Mouse (Mus musculus) macrophage (primary cell): ENCODE measurements around the gene Abr. TPM values are rescaled to one million over a fixed set of nuclear protein-coding genes. Genes with fewer than 3 reads are reported as not detected.

ENCODE experiments used
- H3K27ac ChIP-seq: fragments of 350-480 bp; formaldehyde crosslinking; 2 replicates; pipeline ENCODE4 v1.9.0; 2021
- H3K36me3 ChIP-seq: fragments of 350-480 bp; formaldehyde crosslinking; 2 replicates; pipeline ENCODE4 v1.9.0; 2021; ENCODE audit errors: inconsistent target
- H3K4me3 ChIP-seq: fragments of 350-480 bp; formaldehyde crosslinking; 2 replicates; pipeline ENCODE4 v1.9.0; 2021; ENCODE audit errors: inconsistent target
- H3K79me2 ChIP-seq: fragments of 350-480 bp; formaldehyde crosslinking; 2 replicates; pipeline ENCODE4 v1.9.0; 2021; ENCODE audit errors: inconsistent target
- WGBS: methylation state at CpG from one replicate; pipeline ENCODE4 v1.1.7; 2026; ENCODE audit warnings: inconsistent platforms; ENCODE audit not compliant: missing documents; 5-methylcytosine and 5-hydroxymethylcytosine counted together
- polyA plus RNA-seq: library from polyadenylated mRNA; stranded (reverse); fragments of 250-400 nt; gene quantifications from 3 replicates; pipeline ENCODE4 v1.2.4, GENCODE M21; 2018; ENCODE audit warnings: inconsistent platforms

Gene Abr
- polyA plus RNA-seq, 1 experiment from 2014 or later = 100 TPM

DNA sequence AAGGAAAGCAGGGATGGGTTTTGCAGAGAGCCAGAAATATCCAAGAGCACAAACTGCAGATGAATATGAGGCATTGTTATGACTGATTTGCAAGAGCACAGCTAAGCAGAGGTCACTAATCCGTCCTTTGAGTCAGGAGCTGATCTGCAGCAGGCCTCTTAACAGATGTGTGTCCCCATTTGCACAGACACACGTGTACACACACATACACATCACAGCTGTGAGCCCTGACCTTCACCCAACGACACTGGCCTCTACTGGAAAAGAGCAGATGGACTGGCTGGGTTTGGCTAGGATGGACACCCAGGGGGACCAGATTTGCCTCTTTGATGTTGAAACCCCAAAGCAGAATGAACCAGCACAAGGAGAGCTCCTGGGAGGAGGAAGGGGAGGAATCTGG is 52.7 kb downstream of the Abr start:
- WGBS = 100% methylated on average over 1 of the region's 3 CpGs
- Histone ChIP-seq H3K27ac (no peak overlapping the region), H3K4me3 (no peak overlapping the region), H3K79me2 (peaks cover 99% of the 10 kb centered on the region), H3K36me3 (no peaks in the 10 kb centered on the region)

DNA sequence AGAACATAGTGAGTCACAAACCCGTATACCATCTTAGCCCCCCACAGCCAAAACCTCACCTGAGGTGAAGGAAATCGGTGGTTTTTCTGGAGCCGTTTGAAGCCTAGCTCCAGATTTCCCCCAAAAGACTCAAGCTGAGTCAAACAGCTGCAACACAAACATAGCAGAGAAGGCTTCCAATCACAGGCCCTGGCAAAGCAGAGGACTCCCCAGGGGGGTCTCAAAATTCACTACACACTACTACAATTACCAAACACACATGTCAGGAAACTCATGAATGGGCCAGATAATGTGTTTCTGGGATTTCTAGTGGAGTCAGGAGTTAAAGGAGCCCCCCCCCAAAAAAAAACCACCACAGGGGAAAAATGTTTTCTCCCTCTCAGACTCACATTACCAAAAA is 56.0 kb downstream of the Abr start:
- no peak overlapping the region for H3K27ac ChIP-seq
- H3K36me3 ChIP-seq = no peaks in the 10 kb centered on the region
- WGBS = 86% methylated on average over 3 of the region's 3 CpGs
- no peak overlapping the region for H3K4me3 ChIP-seq
- H3K79me2 ChIP-seq = peaks cover 100% of the 10 kb centered on the region

GRCm38 (mm10) chr11:76562584-76562983 is 59.5 kb downstream of the Abr start:
- 93% methylated on average over 2 of the region's 3 CpGs for WGBS
- H3K4me3 ChIP-seq = no peak overlapping the region
- peaks cover 100% of the 10 kb centered on the region for H3K79me2 ChIP-seq
- H3K36me3 ChIP-seq = no peaks in the 10 kb centered on the region
- peak overlapping the region; percentile 48 for H3K27ac ChIP-seq

GRCm38 (mm10) chr11:76562165-76562564 is 59.9 kb downstream of the Abr start:
- no peak overlapping the region for H3K4me3 ChIP-seq
- peaks cover 97% of the 10 kb centered on the region for H3K79me2 ChIP-seq
- H3K27ac ChIP-seq = peak overlapping the region; percentile 48
- WGBS = 76% methylated on average over 4 of the region's 4 CpGs
- no peaks in the 10 kb centered on the region for H3K36me3 ChIP-seq

DNA sequence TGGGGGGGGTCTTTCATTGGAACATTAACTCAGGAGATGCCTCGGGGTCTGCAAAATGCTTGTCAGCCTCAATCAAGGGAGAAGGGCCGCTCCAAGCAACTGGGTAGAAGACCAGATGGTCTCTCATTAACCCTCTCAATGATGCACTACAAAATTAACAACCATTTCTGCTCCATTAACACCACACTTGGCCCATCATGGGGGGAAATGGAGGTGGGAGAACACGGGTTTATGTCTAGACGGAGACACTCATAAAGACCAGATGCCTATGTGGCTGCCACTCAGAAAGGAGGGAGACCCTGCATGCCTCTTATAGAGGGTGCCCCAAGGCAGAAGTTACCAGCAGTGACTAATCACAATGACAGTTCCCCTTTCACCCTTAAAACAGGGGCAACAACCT is 64.3 kb downstream of the Abr start:
- peak overlapping the region; percentile 32 for H3K27ac ChIP-seq
- WGBS = 47% methylated on average over 4 of the region's 4 CpGs
- H3K4me3 ChIP-seq = no peak overlapping the region
- H3K79me2 ChIP-seq = peaks cover 53% of the 10 kb centered on the region
- no peaks in the 10 kb centered on the region for H3K36me3 ChIP-seq

DNA sequence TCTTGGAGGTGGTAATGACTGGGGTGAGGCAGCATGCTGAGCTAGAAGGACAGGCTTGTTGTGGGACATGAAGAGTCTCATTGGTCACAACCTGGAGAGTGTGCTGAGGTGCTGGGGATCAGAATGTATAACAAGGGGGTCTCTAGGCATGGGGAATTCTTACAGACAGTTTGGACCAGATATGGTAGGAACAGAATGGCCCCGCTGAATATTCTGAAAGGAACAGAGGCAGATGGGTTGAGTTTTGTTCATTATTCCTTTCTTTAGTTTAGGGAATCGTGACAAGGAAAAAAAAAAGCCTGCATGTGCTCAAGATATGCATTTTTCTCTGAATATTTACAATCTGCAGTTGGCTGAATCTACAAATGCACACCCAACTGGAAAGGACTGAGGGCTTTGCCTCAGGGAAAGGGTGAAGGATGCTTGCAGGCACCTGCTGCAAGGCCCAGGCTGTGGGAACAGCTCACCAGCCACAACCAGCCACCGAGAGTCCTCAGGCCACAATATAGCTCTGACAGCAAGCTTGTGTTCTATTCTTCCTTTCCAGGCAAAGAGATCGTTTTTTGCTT is 73.9 kb downstream of the Abr start:
- H3K27ac ChIP-seq = no peak overlapping the region
- H3K4me3 ChIP-seq = no peak overlapping the region
- 88% methylated on average over 4 of the region's 4 CpGs for WGBS
- peaks cover 55% of the 10 kb centered on the region for H3K79me2 ChIP-seq
- H3K36me3 ChIP-seq = no peaks in the 10 kb centered on the region

DNA sequence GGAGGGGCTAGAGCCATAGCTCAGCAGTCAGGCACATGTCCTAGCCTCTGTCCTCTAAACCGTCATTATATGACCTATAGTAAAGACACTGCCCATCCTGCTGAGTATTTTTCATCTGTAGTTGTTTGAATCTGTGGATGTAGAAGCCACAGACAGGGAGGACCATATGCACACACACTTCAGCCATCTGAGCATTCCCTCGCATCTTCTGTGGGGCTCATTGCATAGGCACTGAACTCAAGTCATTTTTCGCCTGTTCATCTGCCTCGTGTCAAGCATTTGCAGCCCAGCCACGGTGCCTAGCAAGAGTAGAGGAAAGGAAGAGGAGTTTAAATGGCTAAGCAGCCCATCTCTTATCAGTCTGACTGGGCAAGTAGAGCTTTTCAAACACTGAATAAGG is 74.7 kb downstream of the Abr start:
- Histone ChIP-seq H3K4me3 (no peak overlapping the region), H3K27ac (no peak overlapping the region)
- 93% methylated on average over 5 of the region's 5 CpGs for WGBS

DNA sequence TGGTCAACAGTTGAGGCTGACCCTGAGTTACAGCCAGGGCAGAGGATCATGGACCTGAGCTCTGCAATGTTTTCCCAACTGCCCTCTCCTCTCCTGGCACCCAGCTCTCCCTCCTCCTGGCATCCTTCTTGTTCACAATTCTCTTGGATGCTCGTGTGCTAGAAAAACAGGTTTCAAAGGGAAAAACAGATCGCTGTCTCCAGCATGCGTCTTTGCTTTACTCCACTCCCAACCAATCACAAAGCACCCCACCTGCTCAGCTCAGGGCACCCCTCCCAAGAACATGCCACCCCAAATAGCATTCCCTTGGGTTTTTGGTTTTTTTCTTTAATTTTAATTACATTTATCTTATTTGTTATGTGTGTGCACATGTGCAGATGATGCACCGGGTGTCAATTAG is 75.7 kb downstream of the Abr start:
- Histone ChIP-seq H3K27ac (no peak overlapping the region), H3K4me3 (no peak overlapping the region), H3K36me3 (no peaks in the 10 kb centered on the region), H3K79me2 (peaks cover 73% of the 10 kb centered on the region)
- WGBS = 92% methylated on average over 4 of the region's 4 CpGs

More for the DNA sequence above, 74.7 kb downstream of the Abr start:
- no peaks in the 10 kb centered on the region for H3K36me3 ChIP-seq
- peaks cover 63% of the 10 kb centered on the region for H3K79me2 ChIP-seq

DNA sequence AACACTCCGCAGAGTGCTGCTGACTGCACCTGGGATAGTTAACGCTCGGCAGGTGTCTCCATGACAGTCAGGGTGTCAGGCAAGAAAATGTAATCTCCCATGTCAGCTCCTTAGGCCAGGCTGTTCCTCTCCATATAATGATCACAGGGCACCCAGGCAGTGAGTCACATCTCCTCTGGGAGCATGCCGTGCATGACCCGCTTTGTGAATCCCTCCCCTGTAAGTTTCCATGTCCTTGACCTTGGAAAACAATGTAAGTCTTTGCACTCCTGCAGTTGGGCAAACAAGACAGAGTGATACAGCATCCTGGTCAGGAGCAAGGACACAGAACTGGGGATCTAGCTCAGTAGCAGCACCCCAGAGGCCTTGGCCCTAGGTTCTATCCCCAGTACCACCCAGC is 78.8 kb downstream of the Abr start:
- Histone ChIP-seq H3K79me2 (peaks cover 100% of the 10 kb centered on the region), H3K27ac (no peak overlapping the region), H3K36me3 (no peaks in the 10 kb centered on the region), H3K4me3 (no peak overlapping the region)
- WGBS = 96% methylated on average over 5 of the region's 5 CpGs

- H3K79me2 ChIP-seq = peaks cover 100% of the 10 kb centered on the region
- H3K27ac ChIP-seq = no peak overlapping the region
- WGBS = 39% methylated on average over 1 of the region's 1 CpGs
- no peak overlapping the region for H3K4me3 ChIP-seq
- H3K36me3 ChIP-seq = no peaks in the 10 kb centered on the region
Observed at GRCm38 (mm10) chr11:76540973-76541372, 81.1 kb downstream of the Abr start.

DNA sequence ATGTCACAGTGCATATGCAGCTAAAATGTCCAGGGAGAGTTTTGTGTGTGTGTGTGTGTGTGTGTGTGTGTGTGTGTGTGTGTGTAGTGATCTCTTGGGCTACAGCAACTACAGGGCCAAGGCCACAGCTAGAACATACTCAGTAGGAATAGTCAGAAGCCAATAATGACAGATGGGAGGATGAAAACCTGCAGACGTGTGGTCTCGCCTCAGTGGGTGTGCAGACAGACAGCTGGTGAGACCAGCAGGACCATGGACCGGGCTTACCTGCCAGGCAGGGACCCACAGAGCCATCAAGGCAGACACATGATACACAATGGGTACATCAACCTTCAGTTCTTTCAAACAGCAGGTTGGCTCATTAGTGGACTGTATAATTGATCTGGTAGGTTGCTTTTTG is 84.7 kb downstream of the Abr start:
- 94% methylated on average over 3 of the region's 3 CpGs for WGBS
- H3K4me3 ChIP-seq = no peak overlapping the region
- no peaks in the 10 kb centered on the region for H3K36me3 ChIP-seq
- no peak overlapping the region for H3K27ac ChIP-seq
- peaks cover 100% of the 10 kb centered on the region for H3K79me2 ChIP-seq

DNA sequence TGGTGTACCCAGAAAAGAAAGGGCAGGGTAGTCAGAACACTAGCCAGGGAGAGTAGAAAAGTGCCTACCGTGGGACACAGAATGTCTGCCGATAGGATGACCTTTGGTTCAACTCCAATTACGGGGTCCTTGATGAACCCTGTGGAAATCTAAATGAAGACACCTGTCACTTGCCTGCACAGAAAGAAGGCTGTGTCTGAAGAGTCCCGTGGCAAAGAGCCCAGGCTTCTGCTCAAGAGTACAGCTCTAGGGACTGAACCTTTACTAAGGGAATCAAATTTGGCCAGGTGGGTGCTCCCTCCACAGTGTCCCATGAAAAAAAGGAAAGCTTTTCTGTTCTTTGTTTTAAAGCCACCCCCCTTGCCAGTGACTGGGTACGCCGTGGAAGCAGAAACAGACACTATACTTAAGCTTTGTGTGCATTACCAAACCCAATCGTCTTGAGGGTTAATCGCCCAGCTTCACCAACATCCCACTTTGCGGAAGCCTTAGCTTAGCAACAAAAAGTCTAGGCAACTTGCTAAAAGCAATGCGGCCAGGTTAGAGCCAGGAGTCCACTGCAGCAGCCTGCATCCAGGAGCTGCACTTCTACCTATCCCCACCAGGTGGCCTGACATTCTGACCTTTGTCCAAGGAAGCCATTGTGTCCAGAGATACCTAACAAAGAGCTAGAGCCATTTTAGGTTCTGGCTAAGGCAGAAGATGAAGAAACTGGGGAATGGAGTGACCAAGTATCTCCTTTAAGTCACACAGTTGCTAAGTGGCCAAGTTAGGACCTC is 85.3 kb downstream of the Abr start:
- no peak overlapping the region for H3K27ac ChIP-seq
- 90% methylated on average over 10 of the region's 10 CpGs for WGBS
- H3K4me3 ChIP-seq = no peak overlapping the region
- peaks cover 100% of the 10 kb centered on the region for H3K79me2 ChIP-seq
- no peaks in the 10 kb centered on the region for H3K36me3 ChIP-seq

GRCm38 (mm10) chr11:76532001-76532400 is 90.1 kb downstream of the Abr start:
- 99% methylated on average over 7 of the region's 7 CpGs for WGBS
- Histone ChIP-seq H3K27ac (no peak overlapping the region), H3K36me3 (no peaks in the 10 kb centered on the region), H3K4me3 (no peak overlapping the region), H3K79me2 (peaks cover 100% of the 10 kb centered on the region)

DNA sequence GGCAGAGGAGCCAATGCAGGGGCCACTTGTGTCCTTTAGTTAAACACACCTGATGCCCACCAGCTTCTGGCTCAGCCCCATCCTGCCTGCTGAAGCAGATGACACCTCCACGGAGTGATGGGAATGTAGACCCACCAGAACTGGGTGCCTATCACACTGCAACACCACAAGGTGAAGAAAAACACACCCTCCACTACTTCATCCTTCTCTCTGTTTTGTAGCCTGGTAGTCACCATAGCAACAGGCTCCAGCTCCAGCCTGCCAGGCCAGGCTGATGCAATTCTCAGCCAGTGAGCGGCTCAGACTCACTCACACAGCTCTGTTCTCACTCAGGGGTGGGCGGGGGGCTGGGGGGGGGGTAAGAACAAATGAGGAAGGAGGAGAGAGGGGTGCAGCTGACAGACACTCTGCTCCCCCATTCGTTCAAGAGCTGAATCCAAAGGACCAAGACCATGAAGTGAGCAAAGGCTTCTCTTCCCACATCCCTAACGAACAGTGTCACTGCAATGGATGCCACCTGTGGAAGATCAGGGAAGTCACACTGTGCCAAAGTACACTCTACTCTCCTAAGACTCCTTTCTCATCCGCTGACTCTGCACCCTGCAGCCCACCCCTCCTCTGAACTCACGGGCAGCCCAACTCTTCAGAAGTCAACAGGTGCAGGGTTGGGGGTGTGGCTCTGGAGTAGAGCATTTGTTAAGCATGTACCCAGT is 91.0 kb downstream of the Abr start:
- 80% methylated on average over 7 of the region's 7 CpGs for WGBS
- Histone ChIP-seq H3K79me2 (peaks cover 100% of the 10 kb centered on the region), H3K27ac (peak overlapping the region; percentile 95), H3K4me3 (no peak overlapping the region), H3K36me3 (no peaks in the 10 kb centered on the region)
